Mouse (Mus musculus): ENCODE data around the gene Rassf6. TPM values are rescaled to one million over a fixed set of nuclear protein-coding genes. Genes with fewer than 3 reads are reported as not detected.

The Rassf6 gene
- polyA plus RNA-seq, 1 experiment from 2014 or later = 0.14 TPM

DNA sequence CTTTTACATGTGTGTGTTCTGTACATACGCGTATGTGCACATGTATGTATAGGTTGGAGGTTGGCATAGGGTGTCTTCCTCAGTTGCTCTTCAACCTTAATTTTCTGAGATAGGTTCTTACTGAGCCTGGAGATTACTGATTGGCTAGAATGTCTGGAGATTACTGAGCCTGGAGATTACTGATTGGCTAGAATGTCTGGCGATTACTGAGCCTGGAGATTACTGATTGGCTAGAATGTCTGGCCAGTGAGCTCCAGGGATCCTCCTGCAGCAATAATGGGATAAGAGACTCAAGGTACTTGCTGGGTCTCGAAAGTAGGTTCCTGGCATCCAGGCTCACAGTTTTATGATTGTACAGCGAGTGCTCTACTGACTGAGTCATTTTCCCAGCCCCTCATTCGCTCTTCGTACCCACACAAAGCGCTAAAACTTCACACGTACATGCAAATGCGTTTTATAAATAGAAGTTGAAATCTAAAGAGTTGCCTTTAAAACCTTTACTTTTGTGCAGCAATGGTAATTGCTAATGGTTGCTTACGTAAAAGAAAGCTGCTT is 78.7 kb downstream of the Rassf6 start:
- no peaks in the 10 kb centered on the region for H3K27me3 ChIP-seq
- ATAC-seq (replicated peaks) = no peak
- no peaks in the 10 kb centered on the region for H3K9me3 ChIP-seq
- no peaks in the 10 kb centered on the region for H3K4me1 ChIP-seq
- H3K4me2 ChIP-seq (replicated peaks) = no peak overlapping the region
- WGBS = 91% methylated on average over 11 of the region's 11 CpGs
- no peak overlapping the region for H3K4me3 ChIP-seq
- H3K9ac ChIP-seq (replicated peaks) = no peak overlapping the region
- no peaks in the 10 kb centered on the region for H3K36me3 ChIP-seq
- H3K27ac ChIP-seq (replicated peaks) = no peak overlapping the region

DNA sequence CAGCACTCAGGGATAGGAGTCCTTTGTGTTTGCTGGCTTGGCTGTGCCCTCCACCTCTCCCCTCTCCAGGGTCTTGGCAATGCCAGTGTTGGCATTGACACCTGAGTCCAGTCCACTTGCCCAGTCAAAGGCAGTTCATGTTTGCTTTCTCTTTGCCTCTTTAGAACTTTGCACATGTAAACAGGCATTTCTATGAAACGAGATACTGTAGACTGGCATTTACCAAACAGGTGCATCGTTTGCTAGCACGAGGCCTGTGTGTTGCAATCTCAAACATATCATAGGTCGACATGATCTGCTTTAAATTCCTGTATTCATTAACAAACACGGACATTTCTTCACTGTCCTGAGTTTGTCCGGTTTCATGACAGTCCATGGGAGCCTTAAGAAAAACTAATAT is 79.7 kb downstream of the Rassf6 start, which contains the start of gene 5830473C10Rik:
TSS of gene 5830473C10Rik (plus strand) at position 365 of the 400 bp plus-strand sequence.
- no peak for ATAC-seq (replicated peaks)
- Histone ChIP-seq H3K4me1 (no peaks in the 10 kb centered on the region), H3K36me3 (no peaks in the 10 kb centered on the region), H3K9me3 (no peaks in the 10 kb centered on the region), H3K27me3 (no peaks in the 10 kb centered on the region), H3K9ac (replicated peaks) (no peak within 1 kb of the TSS), H3K4me2 (replicated peaks) (no peak within 1 kb of the TSS), H3K27ac (replicated peaks) (no peak within 1 kb of the TSS), H3K4me3 (no peak within 1 kb of the TSS)
- WGBS = 87% methylated on average over 6 of the region's 6 CpGs

DNA sequence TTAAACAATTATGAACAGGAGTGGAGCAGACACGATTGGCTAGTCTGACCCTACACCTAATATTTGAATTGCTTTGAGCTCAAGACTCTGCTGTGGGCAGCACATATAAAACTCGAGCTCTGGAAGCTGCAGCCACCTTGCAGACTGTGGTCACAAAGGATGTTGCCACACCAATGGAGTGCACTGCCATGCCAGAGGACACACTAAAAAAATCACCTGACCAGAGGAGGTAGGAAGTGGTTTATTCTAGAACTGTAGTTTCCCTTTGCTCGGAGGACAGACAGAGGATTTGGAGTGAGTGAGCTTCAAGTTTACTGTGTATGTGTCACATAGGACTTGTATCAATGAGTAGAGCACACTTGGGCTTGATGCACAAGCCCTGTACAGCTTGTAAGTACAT is 84.4 kb downstream of the Rassf6 start:
- Histone ChIP-seq H3K9ac (replicated peaks) (no peak overlapping the region), H3K9me3 (no peaks in the 10 kb centered on the region), H3K4me1 (no peaks in the 10 kb centered on the region), H3K36me3 (no peaks in the 10 kb centered on the region), H3K4me3 (no peak overlapping the region), H3K4me2 (replicated peaks) (no peak overlapping the region), H3K27me3 (no peaks in the 10 kb centered on the region), H3K27ac (replicated peaks) (no peak overlapping the region)
- no peak for ATAC-seq (replicated peaks)
- 82% methylated on average over 3 of the region's 3 CpGs for WGBS

Other genes starting within 250 kb of the Rassf6 start
- 3.1 TPM in 1 of 2 replicates, not detected in the other for gene Alb, start 179.8 kb downstream of the Rassf6 start, polyA plus RNA-seq (2015; fragmentation: Nextera tagmentation; extraction: Ambion mirVana)
- gene Afp, start 149.9 kb downstream of the Rassf6 start, polyA plus RNA-seq (2015; fragmentation: Nextera tagmentation; extraction: Ambion mirVana) = 4.4 TPM in 1 of 2 replicates, not detected in the other
- not detected in 2 replicates for gene Afm, start 121.7 kb downstream of the Rassf6 start, polyA plus RNA-seq (2015; fragmentation: Nextera tagmentation; extraction: Ambion mirVana)
- gene 5830473C10Rik, start 79.5 kb downstream of the Rassf6 start, polyA plus RNA-seq (2015; fragmentation: Nextera tagmentation; extraction: Ambion mirVana) = 0.10 TPM in 1 of 2 replicates, not detected in the other
- gene Cxcl5, start 118.7 kb upstream of the Rassf6 start, polyA plus RNA-seq (2015; fragmentation: Nextera tagmentation; extraction: Ambion mirVana) = 0.10 TPM in 1 of 2 replicates, not detected in the other
- gene Ppbp, start 127.9 kb upstream of the Rassf6 start, polyA plus RNA-seq (2015; fragmentation: Nextera tagmentation; extraction: Ambion mirVana) = 0.52 and 1.0 TPM in 2 replicates
- gene Pf4, start 131.8 kb upstream of the Rassf6 start, polyA plus RNA-seq (2015; fragmentation: Nextera tagmentation; extraction: Ambion mirVana) = 28.0 and 30.4 TPM in 2 replicates
- gene Cxcl3, start 145.4 kb upstream of the Rassf6 start, polyA plus RNA-seq (2015; fragmentation: Nextera tagmentation; extraction: Ambion mirVana) = not detected in 2 replicates
- gene Cxcl15, start 153.9 kb upstream of the Rassf6 start, polyA plus RNA-seq (2015; fragmentation: Nextera tagmentation; extraction: Ambion mirVana) = not detected in 2 replicates

All from forebrain, embryonic 15.5 days (tissue).